In genomic region chr11:22991218-22991835, GRCm38 (mm10) we compare ENCODE assay signal across 8 mouse cellular contexts. TPM values are rescaled to one million over a fixed set of nuclear protein-coding genes. Genes with fewer than 3 reads are reported as not detected.
DNase-seq lines count a peak whose midpoint lies in the region; ATAC-seq and TF ChIP-seq lines count a peak whose summit lies in the region.

No protein-coding gene starts in this region.

- TF ChIP-seq CTCF in testis, adult 2 months (IDR thresholded peaks at IDR 0.05; ENCODE audit: control insufficient read depth, insufficient read depth, insufficient replicate concordance, low read depth, low read length) = no peak
- TF ChIP-seq CTCF in stomach, postnatal 0 days (IDR thresholded peaks at IDR 0.05; ENCODE audit: low read depth) = no peak

- peak overlapping the region; percentile 90 for H3K9ac ChIP-seq in limb, embryonic 14.5 days (ENCODE audit: low read depth, low read length, severe bottlenecking)
- peak overlapping the region; percentile 90 for H3K9ac ChIP-seq in stomach, postnatal 0 days (ENCODE audit: low read length)

- DNase-seq in cerebellum, adult 9-10 months = peak; percentile 17
- no peak for DNase-seq in testis, postnatal 10 days (ENCODE audit: low spot score)
- no peak for DNase-seq in limb, embryonic 14.5 days (ENCODE audit: low spot score)
- DNase-seq in stomach, postnatal 0 days (ENCODE audit: low spot score) = no peak
- DNase-seq in layer of hippocampus, adult 18-20 months (ENCODE audit: low spot score in 2 of 2) = no peak
- DNase-seq in cerebellum, postnatal 4 days (ENCODE audit: low spot score in 2 of 2) = no peak

- peak overlapping the region; percentile 92 for H3K4me2 ChIP-seq in limb, embryonic 14.5 days (replicated peaks; ENCODE audit: low read depth, low read length, severe bottlenecking)
- H3K4me2 ChIP-seq in stomach, postnatal 0 days (replicated peaks; ENCODE audit: low read depth) = peak overlapping the region; percentile 50

- H3K27ac ChIP-seq in testis, adult 2 months (ENCODE audit: control insufficient read depth, insufficient read depth, low read depth, low read length) = peak overlapping the region; percentile 9; the same call in 1 of the 2 replicates
- peak overlapping the region; percentile 94; the same call in 1 of the 2 replicates for H3K27ac ChIP-seq in limb, embryonic 14.5 days (replicated peaks; ENCODE audit: low read depth, low read length)
- H3K27ac ChIP-seq in stomach, postnatal 0 days (replicated peaks) = peak overlapping the region; percentile 84; the same call in 1 of the 2 replicates

- TF ChIP-seq POLR2A in testis, adult 2 months (IDR thresholded peaks at IDR 0.05; ENCODE audit: control insufficient read depth, low read depth, low read length) = no peak
- no peak for TF ChIP-seq POLR2A in limb, embryonic 14.5 days (IDR thresholded peaks at IDR 0.05; ENCODE audit: borderline replicate concordance, extremely low read depth, insufficient read depth, insufficient read length)

- no peaks in the 10 kb centered on the region for H3K27me3 ChIP-seq in testis, adult 2 months (ENCODE audit: control insufficient read depth, insufficient read depth, low read length)
- no peaks in the 10 kb centered on the region for H3K27me3 ChIP-seq in limb, embryonic 14.5 days (ENCODE audit: control insufficient read depth, insufficient read depth, low read length)
- no peaks in the 10 kb centered on the region for H3K27me3 ChIP-seq in stomach, postnatal 0 days (ENCODE audit: control insufficient read depth, insufficient read depth, low read length)

- H3K4me1 ChIP-seq in testis, adult 2 months (ENCODE audit: control insufficient read depth, insufficient read depth, low read length) = peaks cover 3% of the 10 kb centered on the region; the same call in 1 of the 2 replicates
- peaks cover 10% of the 10 kb centered on the region; the same call in 1 of the 2 replicates for H3K4me1 ChIP-seq in limb, embryonic 14.5 days (ENCODE audit: control insufficient read depth, insufficient read depth, low read length)
- no peaks in the 10 kb centered on the region for H3K4me1 ChIP-seq in stomach, postnatal 0 days (replicated peaks; ENCODE audit: control insufficient read depth, insufficient read depth)

- H3K36me3 ChIP-seq in testis, adult 2 months (ENCODE audit: control insufficient read depth, insufficient read depth, low read length) = no peaks in the 10 kb centered on the region; the same call in none of the 2 replicates
- H3K36me3 ChIP-seq in limb, embryonic 14.5 days (ENCODE audit: control insufficient read depth, insufficient read depth, low read length) = peaks cover 26% of the 10 kb centered on the region
- no peaks in the 10 kb centered on the region for H3K36me3 ChIP-seq in stomach, postnatal 0 days (ENCODE audit: control insufficient read depth, insufficient read depth, low read length)

- ATAC-seq in cerebellum, adult (ENCODE audit: insufficient number of reproducible peaks, low FRiP score, low TSS enrichment) = no peak
- no peak for ATAC-seq in limb, embryonic 14.5 days (ENCODE audit: low FRiP score, low read depth)
- no peak for ATAC-seq in stomach, postnatal 0 days (ENCODE audit: low FRiP score, low TSS enrichment)

- H3K4me3 ChIP-seq in testis, adult 2 months (ENCODE audit: control insufficient read depth, low read depth, low read length) = peak overlapping the region; percentile 98
- H3K4me3 ChIP-seq in limb, embryonic 14.5 days (replicated peaks; ENCODE audit: low read length) = peak overlapping the region; percentile 67
- H3K4me3 ChIP-seq in stomach, postnatal 0 days (ENCODE audit: low read depth, low read length) = peak overlapping the region; percentile 88

- no peak for TF ChIP-seq EP300 in stomach, postnatal 0 days (optimal IDR thresholded peaks at IDR 0.05)

- no peaks in the 10 kb centered on the region for H3K9me3 ChIP-seq in limb, embryonic 14.5 days (ENCODE audit: control insufficient read depth, low read length)
- no peaks in the 10 kb centered on the region for H3K9me3 ChIP-seq in stomach, postnatal 0 days (ENCODE audit: control insufficient read depth, low read length)

- 7% methylated on average over 14 of the region's 14 CpGs for WGBS in limb, embryonic 14.5 days
- WGBS in stomach, postnatal 0 days = 4% methylated on average over 14 of the region's 14 CpGs

RNA-seq across cellular contexts. Expression of gene Cct4, which starts 1.0 kb away (rescaled TPM):
- polyA plus RNA-seq in testis, adult 2 months (2012; rRNA removed) = 193 and 369 TPM in 2 replicates
- polyA plus RNA-seq in limb, embryonic 14.5 days (2012; rRNA removed) = 114 and 153 TPM in 2 replicates
- polyA plus RNA-seq in limb, embryonic 14.5 days (2014; fragmentation: Nextera tagmentation; extraction: Ambion mirVana) = 267 and 270 TPM in 2 replicates
- 123 and 124 TPM in 2 replicates for polyA plus RNA-seq in stomach, postnatal 0 days (2015; fragmentation: Nextera tagmentation; extraction: Ambion mirVana)
- total RNA-seq in layer of hippocampus, adult 18-20 months (2021) = 100 to 1,000 TPM; 115 to 123 TPM

RNA-seq across cellular contexts. Expression of gene Commd1, which starts 9.1 kb away (rescaled TPM):
- polyA plus RNA-seq in testis, adult 2 months (2012; rRNA removed) = 81.6 and 82.8 TPM in 2 replicates
- 45.1 and 89.7 TPM in 2 replicates for polyA plus RNA-seq in limb, embryonic 14.5 days (2012; rRNA removed)
- 367 and 372 TPM in 2 replicates for polyA plus RNA-seq in limb, embryonic 14.5 days (2014; fragmentation: Nextera tagmentation; extraction: Ambion mirVana)
- 269 and 275 TPM in 2 replicates for polyA plus RNA-seq in stomach, postnatal 0 days (2015; fragmentation: Nextera tagmentation; extraction: Ambion mirVana)
- total RNA-seq in layer of hippocampus, adult 18-20 months (2021) = 10 to 100 TPM; 58.4 to 63.7 TPM

RNA-seq across cellular contexts. Expression of gene Gm28048, which starts 9.4 kb away (rescaled TPM):
- polyA plus RNA-seq in testis, adult 2 months (2012; rRNA removed) = 0.91 TPM in 1 of 2 replicates, not detected in the other
- 1.9 and 2.4 TPM in 2 replicates for polyA plus RNA-seq in limb, embryonic 14.5 days (2012; rRNA removed)
- 10.4 and 12.2 TPM in 2 replicates for polyA plus RNA-seq in limb, embryonic 14.5 days (2014; fragmentation: Nextera tagmentation; extraction: Ambion mirVana)
- polyA plus RNA-seq in stomach, postnatal 0 days (2015; fragmentation: Nextera tagmentation; extraction: Ambion mirVana) = 14.0 and 18.8 TPM in 2 replicates
- total RNA-seq in layer of hippocampus, adult 18-20 months (2021) = 1 to 10 TPM; 8.6 to 9.3 TPM

RNA-seq across cellular contexts. Expression of gene Fam161a, which starts 16.0 kb away (rescaled TPM):
- 75.4 and 75.9 TPM in 2 replicates for polyA plus RNA-seq in testis, adult 2 months (2012; rRNA removed)
- 3.2 and 4.4 TPM in 2 replicates for polyA plus RNA-seq in limb, embryonic 14.5 days (2012; rRNA removed)
- 2.3 and 5.8 TPM in 2 replicates for polyA plus RNA-seq in limb, embryonic 14.5 days (2014; fragmentation: Nextera tagmentation; extraction: Ambion mirVana)
- polyA plus RNA-seq in stomach, postnatal 0 days (2015; fragmentation: Nextera tagmentation; extraction: Ambion mirVana) = 3.0 and 3.2 TPM in 2 replicates
- total RNA-seq in layer of hippocampus, adult 18-20 months (2021) = 1 to 10 TPM; 3.2 to 4.2 TPM

RNA-seq across cellular contexts. Expression of gene Zrsr1, which starts 19.5 kb away (rescaled TPM):
- polyA plus RNA-seq in testis, adult 2 months (2012; rRNA removed) = 2.1 and 2.6 TPM in 2 replicates
- 4.4 and 8.1 TPM in 2 replicates for polyA plus RNA-seq in limb, embryonic 14.5 days (2012; rRNA removed)
- 2.5 and 3.2 TPM in 2 replicates for polyA plus RNA-seq in limb, embryonic 14.5 days (2014; fragmentation: Nextera tagmentation; extraction: Ambion mirVana)
- polyA plus RNA-seq in stomach, postnatal 0 days (2015; fragmentation: Nextera tagmentation; extraction: Ambion mirVana) = 2.0 and 2.2 TPM in 2 replicates
- total RNA-seq in layer of hippocampus, adult 18-20 months (2021) = 10 to 100 TPM; 71.3 to 72.3 TPM

Comparison
In these comparisons a context has a peak if more than half of its experiments do, and no peak if none do; other contexts are left out.
1. H3K27ac ChIP-seq: peak in every context shown above with its lines; median percentile 94 in limb, embryonic 14.5 days; 84 in stomach, postnatal 0 days; 9 in testis, adult 2 months.